Mouse (Mus musculus): ENCODE results near the gene Trp63.

Trp63 gene

DNA sequence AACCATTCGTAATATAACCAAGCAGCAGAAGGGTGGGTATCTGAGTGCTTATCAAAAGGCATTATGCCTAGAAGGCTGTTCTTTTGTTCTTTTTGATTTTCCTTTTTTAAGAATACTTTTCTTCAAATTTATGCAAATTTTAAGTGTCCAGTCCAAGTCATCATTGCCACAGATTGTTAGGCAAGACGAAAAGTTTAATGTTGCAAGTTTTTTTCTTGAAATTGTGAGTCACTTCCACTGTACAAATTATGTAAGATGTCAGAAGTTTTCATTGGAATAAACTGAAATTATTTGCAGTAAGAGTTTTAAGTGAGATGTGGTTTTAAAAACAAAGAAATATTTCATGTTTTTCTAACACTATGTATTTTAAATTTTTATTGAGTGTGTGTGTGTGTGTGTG lies 100.7 kb downstream of the Trp63 start:
- DNase-seq = no peak

DNA sequence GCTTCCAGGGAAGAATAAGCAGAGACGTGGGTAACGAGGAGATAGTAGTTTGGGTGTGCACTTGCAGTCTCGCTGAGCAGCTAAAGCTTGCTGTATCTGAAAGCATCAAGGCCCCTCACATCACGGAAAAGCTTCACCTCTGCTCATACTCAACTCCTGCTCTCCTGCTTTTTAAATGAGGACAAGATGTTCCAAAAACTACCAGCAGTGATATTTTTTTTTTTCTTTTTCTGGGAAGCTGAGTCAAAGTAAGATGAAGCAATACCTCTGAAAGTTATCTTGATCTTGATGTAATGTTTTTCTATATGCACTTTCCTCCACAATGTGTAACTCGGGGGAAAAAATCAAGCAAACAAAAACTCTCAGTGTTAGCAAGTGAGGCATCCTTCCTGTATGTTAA lies 102.9 kb downstream of the Trp63 start:
- no peak for DNase-seq

GRCm38 (mm10) chr16:25792640-25793266 lies 109.2 kb downstream of the Trp63 start:
- no peak for DNase-seq

GRCm38 (mm10) chr16:25797732-25798294 lies 114.2 kb downstream of the Trp63 start:
- no peak for DNase-seq

DNA sequence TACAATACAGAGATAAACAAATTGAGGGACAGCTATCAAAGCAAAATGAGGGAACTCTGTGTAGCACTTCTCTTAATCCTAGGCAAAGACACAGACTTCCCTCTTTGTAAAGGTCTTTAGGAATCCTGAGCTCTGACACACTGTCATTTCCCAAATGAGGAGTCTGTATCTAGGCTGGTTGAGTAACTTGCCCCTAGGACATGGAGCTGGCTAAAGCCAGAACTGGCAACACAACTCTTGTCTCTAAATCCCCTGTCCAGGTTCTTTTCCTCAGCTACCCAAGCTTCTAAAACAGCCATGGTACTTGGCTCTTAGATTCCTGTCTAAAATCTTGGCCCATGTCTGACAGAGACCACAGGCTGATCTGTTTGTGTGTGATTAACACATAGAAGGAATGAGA lies 116.1 kb downstream of the Trp63 start:
- no peak for DNase-seq

DNA sequence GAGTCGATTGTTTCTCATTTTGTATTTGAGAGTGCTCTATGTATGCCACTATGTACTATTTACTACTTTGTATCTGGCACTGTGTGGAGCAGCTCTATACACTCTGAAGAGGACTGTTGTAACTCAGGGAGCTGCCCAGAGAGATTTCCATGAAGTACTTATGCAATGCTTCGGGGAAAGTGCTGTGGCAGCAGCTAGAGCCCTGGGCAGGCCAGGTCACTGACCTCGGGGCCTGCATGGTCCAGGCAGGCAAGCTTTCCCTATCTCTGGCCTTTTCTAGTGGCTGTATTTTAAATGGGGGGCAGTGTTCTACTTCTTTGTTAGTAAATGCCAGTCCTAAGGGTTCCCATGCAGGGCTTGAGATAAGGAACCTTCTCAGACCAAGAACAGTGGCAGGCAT lies 121.4 kb downstream of the Trp63 start:
- no peak for DNase-seq

DNA sequence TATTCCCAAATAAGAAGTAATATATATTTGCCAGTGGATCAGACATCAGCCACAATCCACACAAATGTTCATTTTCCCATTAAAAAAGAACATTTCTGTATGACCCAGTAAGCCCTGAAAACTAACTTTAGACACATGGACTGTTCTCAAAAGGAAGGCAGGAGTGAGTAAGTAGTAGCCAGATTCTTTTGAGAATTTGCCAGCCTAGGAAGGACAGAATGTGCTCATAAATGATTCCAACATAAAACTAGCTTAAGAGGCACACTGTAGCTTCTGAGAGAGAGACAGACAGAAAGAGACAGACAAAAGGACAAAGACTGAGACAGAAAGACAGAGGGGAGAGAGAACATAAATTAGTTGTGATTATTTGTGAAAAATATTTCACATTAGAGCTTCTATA lies 123.6 kb downstream of the Trp63 start:
- no peak for DNase-seq

DNA sequence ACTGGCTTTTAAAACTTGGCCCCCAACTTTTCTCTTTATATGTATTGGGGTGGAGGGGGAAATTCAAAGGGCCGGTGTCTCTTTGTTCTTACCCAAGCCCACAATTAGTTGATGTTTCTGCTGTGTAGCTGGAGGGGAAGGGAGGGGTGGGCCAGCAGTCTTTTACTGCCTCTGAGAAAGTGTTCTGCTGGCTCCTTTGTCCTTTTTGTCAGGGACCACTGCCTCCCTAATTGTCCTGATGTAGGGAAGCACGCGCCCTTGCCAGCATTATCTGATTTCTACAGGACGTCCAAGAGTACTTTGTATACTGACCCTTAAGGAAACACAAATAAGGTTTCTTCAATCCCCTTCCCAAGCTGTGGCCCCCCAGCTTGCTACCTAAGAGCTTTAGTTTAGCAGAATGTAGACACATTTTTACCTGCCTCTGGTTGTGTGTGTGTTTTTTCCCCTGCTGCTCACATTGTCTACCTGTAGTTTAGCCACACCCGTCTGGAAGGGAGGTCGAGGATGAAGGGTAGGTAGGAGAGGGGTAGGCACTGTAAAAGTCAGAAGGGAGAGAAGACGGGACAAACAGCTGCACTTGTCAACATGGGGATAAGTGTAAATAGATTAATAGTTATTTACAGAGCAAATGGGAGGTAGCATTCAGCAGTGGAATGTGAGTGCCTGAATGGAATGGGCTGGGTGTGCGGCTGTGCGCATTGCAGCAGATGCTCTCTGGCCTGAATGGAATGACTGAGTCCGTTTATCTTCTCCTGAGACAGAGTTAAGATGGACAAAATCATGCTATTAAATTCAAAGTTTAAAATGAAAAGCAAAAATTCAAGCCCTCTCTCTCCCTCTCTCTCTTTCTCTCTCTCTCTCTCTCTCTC lies 134.4 kb downstream of the Trp63 start:
- no peak for DNase-seq

- no peak for DNase-seq
Measured at GRCm38 (mm10) chr16:25826016-25826415, 142.5 kb downstream of the Trp63 start.

DNA sequence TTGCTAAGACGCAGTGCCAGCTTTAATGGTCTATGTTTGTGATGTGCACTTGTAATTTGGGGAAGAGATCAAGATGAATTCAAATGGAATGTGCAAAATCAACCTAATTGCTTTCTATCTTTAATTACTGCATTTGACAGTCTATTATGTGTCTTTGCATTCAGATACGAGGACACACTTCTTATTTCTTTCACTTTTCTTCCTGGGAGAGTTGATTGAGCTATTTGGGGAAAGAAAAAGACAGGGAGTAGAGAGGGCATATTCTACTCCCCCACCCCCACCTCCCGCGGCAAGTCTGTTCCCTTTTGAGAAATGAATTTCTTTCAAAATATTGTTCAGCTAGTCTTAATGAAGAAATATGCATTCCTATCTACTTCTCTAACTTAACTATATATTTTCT lies 149.0 kb downstream of the Trp63 start:
- DNase-seq = no peak

- no peak for DNase-seq
Measured at GRCm38 (mm10) chr16:25835301-25835700, 151.7 kb downstream of the Trp63 start.

DNA sequence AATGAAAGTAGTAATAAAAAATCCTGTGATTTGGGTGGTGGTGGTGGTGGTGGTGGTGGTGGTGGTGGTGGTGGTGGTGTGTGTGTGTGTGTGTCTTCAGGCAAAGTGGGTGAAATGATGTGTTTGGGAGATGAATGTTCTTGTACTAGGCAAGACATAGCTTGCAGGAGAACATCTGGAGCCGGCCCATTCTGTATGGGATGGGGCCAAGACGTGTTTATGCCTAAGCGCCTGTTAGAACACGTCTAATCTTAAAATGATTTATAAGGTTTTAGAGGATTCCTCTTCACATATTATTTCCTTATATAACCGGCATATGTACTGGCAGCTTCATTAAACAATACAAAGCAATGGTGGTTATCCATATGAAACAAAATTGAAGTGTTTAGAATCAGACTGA lies 152.2 kb downstream of the Trp63 start:
- DNase-seq = no peak

DNA sequence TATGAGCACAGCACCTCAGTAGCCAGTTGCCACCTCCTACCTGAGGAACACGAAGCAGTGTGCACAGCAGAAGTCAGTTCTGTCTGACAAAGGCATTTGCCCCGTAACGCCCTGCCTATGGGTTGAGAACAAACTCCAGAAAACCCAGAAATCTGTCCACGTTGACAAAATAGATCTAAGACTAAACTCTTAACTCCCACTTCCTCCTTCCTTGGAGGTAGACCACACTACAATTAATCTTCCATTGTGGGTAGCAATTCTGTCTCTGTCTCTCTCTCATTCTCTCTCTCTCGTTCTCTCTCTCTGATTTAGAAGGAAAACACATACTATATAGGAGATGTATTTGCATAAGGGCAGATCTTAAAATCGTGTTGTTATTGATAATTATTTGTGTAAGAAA lies 159.4 kb downstream of the Trp63 start:
- no peak for DNase-seq

DNA sequence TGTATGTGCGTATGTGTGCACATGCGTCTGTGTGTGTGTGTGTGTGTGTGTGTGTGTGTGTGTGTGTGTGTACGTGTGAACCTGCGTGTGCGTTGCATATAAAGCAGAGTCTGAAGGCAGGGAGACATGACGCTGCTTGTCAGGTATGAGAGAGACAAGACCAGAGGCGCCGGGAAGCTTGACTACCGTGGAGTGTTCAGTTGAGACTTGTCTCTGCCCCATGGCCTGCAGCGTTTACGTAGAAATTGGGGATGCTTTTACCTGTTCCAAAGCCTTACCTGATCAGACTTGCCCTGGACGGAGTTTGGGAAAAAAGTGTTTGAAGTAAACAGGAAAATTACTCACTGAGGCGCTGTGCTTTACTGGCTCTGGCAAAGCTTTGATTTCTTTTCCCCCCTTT lies 160.1 kb downstream of the Trp63 start:
- DNase-seq = no peak

DNA sequence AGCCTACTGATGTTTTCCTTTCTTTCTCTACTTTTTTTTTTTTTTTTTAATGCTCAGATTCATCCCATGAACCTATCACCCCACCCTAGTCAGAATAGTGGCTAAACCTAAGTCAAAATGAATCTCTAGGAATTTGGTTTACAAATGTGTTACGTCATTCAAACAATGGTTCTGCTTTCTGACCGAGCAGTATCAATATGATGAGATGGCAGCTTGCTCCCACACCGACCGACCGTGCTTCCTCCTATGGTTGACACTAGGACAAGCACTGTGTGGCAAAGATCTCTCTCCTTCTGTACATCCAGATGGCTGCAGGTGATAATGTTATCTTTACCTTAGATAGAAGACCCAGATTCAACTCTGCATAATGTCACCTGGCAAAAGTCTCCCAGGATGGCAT lies 163.0 kb downstream of the Trp63 start:
- DNase-seq = no peak

- no peak for DNase-seq
Measured at GRCm38 (mm10) chr16:25848474-25848873, 164.9 kb downstream of the Trp63 start.

DNA sequence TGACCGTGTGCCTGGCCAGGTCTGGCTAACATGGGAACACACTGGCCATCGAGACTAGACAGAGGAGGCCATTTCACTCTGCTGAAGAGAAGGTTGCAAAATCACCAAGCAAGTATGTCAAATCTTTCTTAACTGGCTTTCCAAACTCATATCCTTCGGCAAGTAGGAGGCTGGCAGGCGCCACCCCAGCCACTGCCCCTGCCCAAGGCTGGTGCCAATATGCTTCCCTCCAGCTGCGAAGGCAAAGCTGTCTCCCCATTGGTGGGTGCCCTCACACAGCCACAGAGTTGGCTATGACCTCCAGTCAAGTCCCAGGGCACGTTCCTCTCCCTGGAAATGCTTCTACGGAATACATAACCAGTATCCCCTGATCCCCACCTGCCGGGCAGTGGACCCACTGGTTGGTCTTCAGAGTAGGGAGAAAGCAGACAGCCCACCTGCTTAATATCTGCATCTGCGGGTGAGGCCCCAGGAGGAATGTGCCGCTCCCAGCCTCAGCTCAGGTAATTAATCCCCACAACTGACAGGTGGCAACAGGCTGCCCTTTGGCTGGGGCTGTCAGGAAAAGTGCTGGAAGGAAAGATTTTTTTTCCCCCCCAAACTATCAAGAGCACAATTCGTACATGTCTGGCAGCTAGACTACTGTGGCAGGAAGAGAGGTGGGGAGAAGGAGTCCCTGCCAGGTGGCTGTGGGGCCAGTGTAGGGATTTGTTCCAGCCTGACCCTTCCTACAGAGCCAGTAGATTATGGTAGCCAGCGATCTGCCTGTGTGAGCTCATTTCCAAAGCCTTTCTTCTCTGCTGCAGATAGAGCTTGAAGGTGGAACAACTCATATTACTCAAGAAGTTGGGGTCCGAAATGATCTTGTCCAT lies 166.3 kb downstream of the Trp63 start:
- DNase-seq = no peak

- DNase-seq = no peak
Measured at GRCm38 (mm10) chr16:25860731-25861505, 177.4 kb downstream of the Trp63 start.

- no peak for DNase-seq
Measured at GRCm38 (mm10) chr16:25865096-25865869, 181.7 kb downstream of the Trp63 start.

GRCm38 (mm10) chr16:25871503-25871902 lies 187.9 kb downstream of the Trp63 start:
- no peak for DNase-seq

DNA sequence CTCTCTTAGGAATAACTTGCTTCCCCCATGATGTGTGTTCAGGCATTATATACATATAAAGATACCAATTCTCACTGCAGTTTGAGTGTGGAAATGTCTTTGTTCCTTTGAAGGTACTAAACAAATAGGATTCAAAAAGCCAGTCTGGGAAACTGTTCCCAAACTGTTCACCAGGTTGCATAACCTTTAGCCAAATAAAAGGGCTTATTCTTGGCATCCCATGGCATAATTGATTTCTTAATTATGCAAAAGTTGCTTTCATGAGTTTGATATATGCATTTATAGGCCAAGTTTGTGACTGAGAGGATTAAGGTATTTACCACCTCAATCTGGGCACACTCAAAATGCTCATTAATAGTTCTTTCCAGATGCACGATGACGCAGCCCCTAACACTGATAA lies 192.1 kb downstream of the Trp63 start:
- DNase-seq = no peak
